Mouse (Mus musculus): ENCODE measurements around the gene Sema3a.

DNA sequence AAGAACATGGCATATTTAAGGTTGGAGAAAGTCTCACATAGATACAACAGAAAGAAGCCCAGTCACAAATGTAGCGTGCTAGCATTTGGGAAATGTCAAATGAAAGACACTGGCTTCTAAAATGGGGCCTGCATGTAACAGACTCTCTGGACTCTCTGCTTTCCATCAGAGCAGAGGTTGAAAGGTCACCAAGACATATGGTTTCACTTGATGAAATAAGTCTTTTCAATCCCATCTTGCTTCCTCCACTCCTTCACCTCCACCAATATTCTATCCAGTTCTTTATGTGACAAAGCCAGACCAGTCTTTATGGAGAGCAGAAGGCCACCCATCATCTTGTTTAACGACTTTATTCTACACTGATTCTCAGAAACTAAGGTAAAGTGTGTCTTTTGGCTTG lies 363.5 kb downstream of the Sema3a start:
- TF ChIP-seq CTCF (IDR thresholded peaks at IDR 0.05; ENCODE audit: low read depth, low read length) (no peak), POLR2A (IDR thresholded peaks at IDR 0.05; ENCODE audit: insufficient read depth, low read length) (no peak)

All from ES-Bruce4 (cell line).